Mouse (Mus musculus) heart, embryonic 14.5 days (tissue): ENCODE results near the gene Cngb1. TPM values are rescaled to one million over a fixed set of nuclear protein-coding genes. Genes with fewer than 3 reads are reported as not detected.

ENCODE experiments used
- ATAC-seq: fragments of 200-750 bp; cut with Nextera tagmentation; 2 replicates; pipeline ENCODE4 v1.8.0; 2017; ENCODE audit warnings: low read depth, moderate TSS enrichment; ENCODE audit not compliant: insufficient number of reproducible peaks, insufficient read depth, low FRiP score
- H3K27ac ChIP-seq, 2 experiments: fragments of 200-500 bp in 1 of 2; fragments of 300-500 bp in 1 of 2; sonication (generic) in 1 of 2; replicated peaks in 1 of 2; 2 replicates each; pipeline ENCODE4 v1.5.1; 2012 to 2014; ENCODE audit warnings: low read depth in 2 of 2, low read length in 2 of 2, control low read depth in 1 of 2, mild to moderate bottlenecking in 1 of 2, mixed read lengths in 1 of 2; ENCODE audit not compliant: control insufficient read depth in 1 of 2, insufficient read depth in 1 of 2
- H3K27me3 ChIP-seq: fragments of 300-500 bp; sonication (generic); 2 replicates; pipeline ENCODE4 v1.6.1; 2014; ENCODE audit warnings: mild to moderate bottlenecking, low read length, control low read depth; ENCODE audit not compliant: control insufficient read depth, insufficient read depth
- H3K36me3 ChIP-seq: fragments of 300-500 bp; sonication (generic); 2 replicates; pipeline ENCODE4 v1.6.1; 2014; ENCODE audit warnings: mild to moderate bottlenecking, control low read depth, low read length, mixed read lengths; ENCODE audit not compliant: control insufficient read depth, insufficient read depth
- H3K4me1 ChIP-seq, 2 experiments: fragments of 200-500 bp in 1 of 2; fragments of 300-500 bp in 1 of 2; sonication (generic) in 1 of 2; 2 replicates each; pipeline ENCODE4 v1.6.1; 2012 to 2014; ENCODE audit warnings: low read length in 2 of 2, control low read depth in 1 of 2, mixed read lengths in 1 of 2; ENCODE audit not compliant: control insufficient read depth in 2 of 2, insufficient read depth in 2 of 2
- H3K4me2 ChIP-seq: fragments of 300-500 bp; sonication (generic); 2 replicates; pipeline ENCODE4 v1.6.1; 2014; ENCODE audit warnings: mild to moderate bottlenecking, low read length
- H3K4me3 ChIP-seq, 2 experiments: fragments of 200-500 bp in 1 of 2; fragments of 300-500 bp in 1 of 2; sonication (generic) in 1 of 2; 2 replicates each; pipeline ENCODE4 v1.5.1; 2012 to 2014; ENCODE audit warnings: low read length in 2 of 2, mild to moderate bottlenecking in 2 of 2, control low read depth in 1 of 2, low read depth in 1 of 2, moderate library complexity in 1 of 2; ENCODE audit not compliant: control insufficient read depth in 1 of 2, insufficient read depth in 1 of 2
- H3K9ac ChIP-seq: fragments of 300-500 bp; sonication (generic); 2 replicates; pipeline ENCODE4 v1.6.1; 2014; ENCODE audit warnings: mild to moderate bottlenecking, low read length
- H3K9me3 ChIP-seq: fragments of 300-500 bp; sonication (generic); 2 replicates; pipeline ENCODE4 v1.6.1; 2016; ENCODE audit warnings: low read length, control low read depth; ENCODE audit not compliant: control insufficient read depth
- WGBS: fragments of 180-500 bp; shearing (Covaris S2); extraction: QIAGEN DNeasy Blood & Tissue Kit; methylation state at CpG from one replicate; pipeline ENCODE4 v1.1.7; 2014; 5-methylcytosine and 5-hydroxymethylcytosine counted together
- polyA plus RNA-seq: library from polyadenylated mRNA; unstranded; fragments of >200 nt; fragmentation: Nextera tagmentation; extraction: Ambion mirVana; gene quantifications from 2 replicates; pipeline ENCODE4 v1.2.1, GENCODE M21; 2014

Gene Cngb1
- polyA plus RNA-seq, 1 experiment from 2014 or later = 1.00 TPM

DNA sequence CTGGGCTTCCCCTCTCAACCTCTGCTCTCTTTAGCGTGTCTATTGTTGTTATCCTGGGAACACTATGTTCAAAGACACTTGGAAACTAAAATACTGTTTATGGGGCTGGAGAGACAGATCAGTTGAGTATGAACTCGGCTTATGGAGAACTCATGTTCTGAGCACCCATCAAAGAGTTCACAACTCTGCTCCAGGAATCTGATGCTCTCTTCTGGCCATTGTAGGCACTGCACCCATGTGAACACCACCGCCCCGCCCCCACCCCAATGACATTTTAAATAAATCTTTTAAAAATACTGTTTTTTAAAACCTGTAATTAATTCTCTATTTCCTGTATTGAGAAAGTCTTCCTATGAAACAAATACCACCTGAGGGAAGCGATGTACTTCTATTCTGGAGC lies 4.0 kb downstream of the Cngb1 start:
- Histone ChIP-seq H3K36me3 (no peaks in the 10 kb centered on the region), H3K9ac (no peak overlapping the region), H3K27ac (no peak overlapping the region), H3K9me3 (no peaks in the 10 kb centered on the region), H3K4me1 (peaks cover 0 to 2% of the 10 kb centered on the region in 2 experiments; a peak in 1 of 4 replicates), H3K27me3 (no peaks in the 10 kb centered on the region), H3K4me3 (no peak overlapping the region), H3K4me2 (no peak overlapping the region)
- ATAC-seq = no peak
- WGBS = 20% methylated on average over 5 of the region's 5 CpGs

- Histone ChIP-seq H3K9ac (peak overlapping the region; percentile 57), H3K27ac (peak overlapping the region; percentile 52 to 73; a peak in 3 of 4 replicates), H3K4me2 (peak overlapping the region; percentile 53), H3K9me3 (no peaks in the 10 kb centered on the region), H3K36me3 (no peaks in the 10 kb centered on the region), H3K4me3 (peak overlapping the region in 1 of 2 experiments; percentile 20; a peak in 2 of 4 replicates), H3K27me3 (no peaks in the 10 kb centered on the region), H3K4me1 (peaks cover 5 to 11% of the 10 kb centered on the region in 2 experiments; a peak in 2 of 4 replicates)
- peak; percentile 74; the same call in 1 of the 2 replicates for ATAC-seq
- WGBS = 54% methylated on average over 7 of the region's 7 CpGs
These were observed 12.5 kb downstream of the Cngb1 start for GRCm38 (mm10) chr8:95293891-95294290.

DNA sequence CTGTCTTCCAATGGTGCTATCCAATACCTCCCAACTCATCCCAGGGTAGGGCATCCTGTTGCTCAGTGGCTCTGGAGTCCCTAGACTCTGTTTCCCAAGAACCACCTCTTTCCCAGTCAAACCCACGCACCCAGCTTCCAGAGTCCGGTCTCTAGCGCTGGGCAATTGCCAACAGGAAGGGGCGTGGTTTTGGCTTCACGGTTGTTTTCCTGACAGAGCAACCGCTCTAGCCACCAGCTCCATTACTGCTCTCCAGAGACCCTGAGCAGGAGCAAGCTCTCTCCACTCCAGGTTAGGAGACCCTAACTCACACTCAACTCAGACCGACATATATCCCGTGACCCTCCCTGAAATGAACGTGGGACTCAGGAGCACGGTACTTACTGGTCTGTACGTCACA lies 13.2 kb downstream of the Cngb1 start:
- peak overlapping the region in 1 of 2 experiments; percentile 73; a peak in 2 of 4 replicates for H3K27ac ChIP-seq
- H3K9me3 ChIP-seq = no peaks in the 10 kb centered on the region
- H3K4me3 ChIP-seq = peak overlapping the region in 1 of 2 experiments; percentile 20; a peak in 1 of 4 replicates
- H3K4me1 ChIP-seq = peaks cover 5 to 11% of the 10 kb centered on the region in 2 experiments; a peak in 2 of 4 replicates
- peak overlapping the region; percentile 57; the same call in 1 of the 2 replicates for H3K9ac ChIP-seq
- H3K4me2 ChIP-seq = peak overlapping the region; percentile 53
- H3K27me3 ChIP-seq = no peaks in the 10 kb centered on the region
- ATAC-seq = peak; percentile 29; the same call in 1 of the 2 replicates
- H3K36me3 ChIP-seq = no peaks in the 10 kb centered on the region
- 73% methylated on average over 11 of the region's 11 CpGs for WGBS

DNA sequence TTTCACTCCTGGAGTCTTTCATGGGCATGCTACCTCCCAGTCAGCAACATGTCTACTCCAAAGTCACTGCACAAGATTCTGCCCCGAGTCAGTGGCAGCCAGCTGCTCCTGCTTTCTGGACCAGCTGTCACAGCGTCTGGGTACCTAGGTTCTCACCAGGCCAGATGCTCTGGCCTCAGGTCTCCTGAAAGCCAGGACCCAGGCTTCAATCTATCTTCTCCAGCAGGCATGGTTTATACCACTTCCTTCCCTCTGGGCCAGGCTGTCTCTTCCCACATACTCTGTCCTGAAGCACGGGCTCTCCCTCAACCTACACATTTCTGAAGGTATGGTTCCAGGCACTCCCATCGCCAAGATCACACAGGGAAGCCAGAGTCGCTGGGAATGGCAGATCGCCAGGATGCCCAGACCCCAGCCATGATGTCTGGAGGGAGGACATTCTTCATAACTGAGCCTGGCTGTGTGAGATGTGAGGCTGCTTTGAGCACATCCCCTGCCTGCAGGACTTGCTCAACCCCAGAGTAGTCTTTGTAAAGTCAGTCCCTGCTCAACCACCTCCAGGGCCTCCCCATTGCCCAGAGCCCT lies 17.2 kb downstream of the Cngb1 start:
- no peak for ATAC-seq
- Histone ChIP-seq H3K4me2 (no peak overlapping the region), H3K36me3 (no peaks in the 10 kb centered on the region), H3K4me1 (peaks cover 5 to 10% of the 10 kb centered on the region in 2 experiments; a peak in 2 of 4 replicates), H3K27me3 (no peaks in the 10 kb centered on the region), H3K27ac (no peak overlapping the region), H3K9me3 (no peaks in the 10 kb centered on the region), H3K4me3 (no peak overlapping the region), H3K9ac (0 out of 2 replicates have a peak overlapping the region, but pooled peaks have one; percentile 25)
- WGBS = 54% methylated on average over 6 of the region's 6 CpGs

DNA sequence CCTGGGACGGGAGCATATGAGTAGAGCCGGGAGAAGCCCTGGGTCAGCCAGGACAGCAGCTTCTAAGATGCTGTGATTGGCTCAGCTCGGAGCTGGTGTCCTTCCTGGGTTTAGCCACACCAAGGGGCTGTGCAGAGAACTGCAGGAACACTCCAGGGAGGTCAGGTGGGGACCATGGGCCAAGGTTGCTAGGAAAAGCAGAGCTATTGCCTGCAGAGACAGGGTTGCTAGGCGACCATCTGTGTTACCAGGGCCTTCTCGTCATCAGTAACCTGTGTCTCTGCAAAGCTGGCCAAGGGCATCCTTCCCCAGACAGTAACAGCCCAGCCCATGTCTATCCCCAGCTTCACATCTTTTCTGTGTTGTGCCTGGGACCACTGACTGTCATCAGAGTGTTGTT lies 24.9 kb downstream of the Cngb1 start:
- ATAC-seq = no peak
- WGBS = 58% methylated on average over 5 of the region's 5 CpGs
- Histone ChIP-seq H3K4me2 (no peak overlapping the region), H3K9ac (no peak overlapping the region), H3K27ac (no peak overlapping the region), H3K9me3 (no peaks in the 10 kb centered on the region), H3K27me3 (no peaks in the 10 kb centered on the region), H3K4me3 (no peak overlapping the region), H3K36me3 (no peaks in the 10 kb centered on the region), H3K4me1 (peaks cover 0 to 5% of the 10 kb centered on the region in 2 experiments; a peak in 3 of 4 replicates)

- Histone ChIP-seq H3K36me3 (no peaks in the 10 kb centered on the region), H3K27ac (no peak overlapping the region), H3K9me3 (no peaks in the 10 kb centered on the region), H3K4me2 (no peak overlapping the region), H3K4me3 (no peak overlapping the region), H3K4me1 (no peaks in the 10 kb centered on the region), H3K9ac (no peak overlapping the region), H3K27me3 (no peaks in the 10 kb centered on the region)
- WGBS = 36% methylated on average over 2 of the region's 2 CpGs
- ATAC-seq = no peak
These were observed 33.5 kb downstream of the Cngb1 start for GRCm38 (mm10) chr8:95272871-95273270.

GRCm38 (mm10) chr8:95271841-95272240 lies 34.5 kb downstream of the Cngb1 start:
- Histone ChIP-seq H3K36me3 (no peaks in the 10 kb centered on the region), H3K4me3 (no peak overlapping the region), H3K9me3 (no peaks in the 10 kb centered on the region), H3K27me3 (no peaks in the 10 kb centered on the region), H3K4me1 (no peaks in the 10 kb centered on the region), H3K27ac (no peak overlapping the region), H3K9ac (no peak overlapping the region), H3K4me2 (no peak overlapping the region)
- WGBS = 46% methylated on average over 3 of the region's 4 CpGs
- ATAC-seq = no peak

- no peaks in the 10 kb centered on the region for H3K27me3 ChIP-seq
- no peaks in the 10 kb centered on the region for H3K4me1 ChIP-seq
- no peaks in the 10 kb centered on the region for H3K36me3 ChIP-seq
- no peak overlapping the region for H3K9ac ChIP-seq
- no peak overlapping the region for H3K4me3 ChIP-seq
- H3K4me2 ChIP-seq = no peak overlapping the region
- WGBS = 80% methylated on average over 12 of the region's 12 CpGs
- no peaks in the 10 kb centered on the region for H3K9me3 ChIP-seq
- no peak for ATAC-seq
- no peak overlapping the region for H3K27ac ChIP-seq
These were observed 35.9 kb downstream of the Cngb1 start for GRCm38 (mm10) chr8:95270501-95270900.
